13 mouse cellular contexts compared by ENCODE assay signal in genomic region chr12:21125675-21126470, GRCm38 (mm10).
DNase-seq lines count a peak whose midpoint lies in the region; ATAC-seq and TF ChIP-seq lines count a peak whose summit lies in the region.
"Had no signal": no experiment of that assay in that cellular context is flagged by ENCODE, and none has a peak within 500 bp of the region (broad histone marks: within the 10 kb centered on the region; RNA-seq: fewer than 3 reads in every experiment).

No protein-coding gene starts in this region.

- no peaks in the 10 kb centered on the region for H3K36me3 ChIP-seq in intestine, embryonic 14.5 days (ENCODE audit: control insufficient read depth, insufficient read depth, low read length)
- H3K36me3 ChIP-seq in intestine, postnatal 0 days (ENCODE audit: control insufficient read depth, insufficient read depth), result no peaks in the 10 kb centered on the region
- H3K36me3 ChIP-seq in hindbrain, postnatal 0 days (ENCODE audit: insufficient read depth, low read length), result no peaks in the 10 kb centered on the region
- H3K36me3 ChIP-seq: limb, embryonic 15.5 days had no signal

- H3K4me3 ChIP-seq in intestine, embryonic 14.5 days (ENCODE audit: low read depth, low read length), result no peak overlapping the region
- no peak overlapping the region for H3K4me3 ChIP-seq in intestine, postnatal 0 days (ENCODE audit: low read depth, low read length)
- H3K4me3 ChIP-seq in hindbrain, postnatal 0 days (ENCODE audit: low read length), result no peak overlapping the region
- H3K4me3 ChIP-seq: limb, embryonic 15.5 days; myocyte had no signal

- 44% methylated on average over 10 of the region's 10 CpGs for WGBS in intestine, embryonic 14.5 days
- WGBS in intestine, postnatal 0 days, result 55% methylated on average over 10 of the region's 10 CpGs
- WGBS in hindbrain, postnatal 0 days, result 53% methylated on average over 10 of the region's 10 CpGs

- peak; percentile 8 for DNase-seq in cerebellum, adult 11 months
- DNase-seq in cerebellum, postnatal 4 days (ENCODE audit: low spot score in 2 of 2), result no peak
- DNase-seq in intestine, embryonic 14.5 days (ENCODE audit: low spot score), result no peak
- peak; percentile 63 for DNase-seq in brain, adult 2 months (ENCODE audit: low read depth, low spot score)
- DNase-seq in hindbrain, postnatal 0 days (ENCODE audit: low spot score), result no peak
- DNase-seq in ovary, postnatal 36 days (ENCODE audit: low spot score), result no peak
- no peak for DNase-seq in urinary bladder, postnatal 25 days (ENCODE audit: low spot score)
- DNase-seq: kidney, adult 11 months; right cerebral cortex, postnatal 14 days had no signal

- ATAC-seq in intestine, embryonic 14.5 days (replicated peaks; ENCODE audit: low FRiP score, low TSS enrichment, low read depth), result no peak
- no peak for ATAC-seq in intestine, postnatal 0 days
- no peak for ATAC-seq in hindbrain, postnatal 0 days
- ATAC-seq: lung, postnatal 0 days had no signal

- H3K4me2 ChIP-seq in intestine, embryonic 14.5 days (ENCODE audit: low read length), result no peak overlapping the region
- no peak overlapping the region for H3K4me2 ChIP-seq in intestine, postnatal 0 days (replicated peaks; ENCODE audit: low read depth)
- no peak overlapping the region for H3K4me2 ChIP-seq in hindbrain, postnatal 0 days (ENCODE audit: low read depth, low read length)
- H3K4me2 ChIP-seq: limb, embryonic 15.5 days had no signal

- no peaks in the 10 kb centered on the region for H3K27me3 ChIP-seq in intestine, embryonic 14.5 days (replicated peaks; ENCODE audit: control insufficient read depth, insufficient read depth, low read length)
- H3K27me3 ChIP-seq in intestine, postnatal 0 days (replicated peaks; ENCODE audit: control insufficient read depth, insufficient read depth, low read length), result no peaks in the 10 kb centered on the region
- no peaks in the 10 kb centered on the region for H3K27me3 ChIP-seq in hindbrain, postnatal 0 days (ENCODE audit: insufficient read depth, low read length)
- H3K27me3 ChIP-seq: limb, embryonic 15.5 days had no signal

- peaks cover 30% of the 10 kb centered on the region for H3K4me1 ChIP-seq in intestine, embryonic 14.5 days (replicated peaks; ENCODE audit: control insufficient read depth, insufficient read depth, low read length)
- no peaks in the 10 kb centered on the region for H3K4me1 ChIP-seq in intestine, postnatal 0 days (replicated peaks; ENCODE audit: control insufficient read depth, insufficient read depth, low read length)
- H3K4me1 ChIP-seq in hindbrain, postnatal 0 days (ENCODE audit: insufficient read depth, low read length), result peaks cover 6% of the 10 kb centered on the region

- 0 out of 2 replicates have a peak overlapping the region, but pooled peaks have one; percentile 29 for H3K27ac ChIP-seq in intestine, embryonic 14.5 days (ENCODE audit: low read depth)
- H3K27ac ChIP-seq in intestine, postnatal 0 days (ENCODE audit: low read depth, low read length), result no peak overlapping the region
- H3K27ac ChIP-seq in hindbrain, postnatal 0 days, result peak overlapping the region; percentile 48
- H3K27ac ChIP-seq: limb, embryonic 15.5 days had no signal

- no peak for TF ChIP-seq CTCF in intestine, postnatal 0 days (IDR thresholded peaks at IDR 0.05; ENCODE audit: low read depth)
- no peak for TF ChIP-seq CTCF in hindbrain, postnatal 0 days (IDR thresholded peaks at IDR 0.05; ENCODE audit: low read depth)

- H3K9me3 ChIP-seq in intestine, embryonic 14.5 days (ENCODE audit: control insufficient read depth, low read length), result no peaks in the 10 kb centered on the region
- H3K9me3 ChIP-seq in intestine, postnatal 0 days (ENCODE audit: control insufficient read depth), result no peaks in the 10 kb centered on the region
- H3K9me3 ChIP-seq in hindbrain, postnatal 0 days (ENCODE audit: low read length), result no peaks in the 10 kb centered on the region
- H3K9me3 ChIP-seq: limb, embryonic 15.5 days had no signal

- no peak overlapping the region for H3K9ac ChIP-seq in intestine, embryonic 14.5 days (ENCODE audit: low read length)
- H3K9ac ChIP-seq in intestine, postnatal 0 days (ENCODE audit: low read depth, low read length), result no peak overlapping the region; the same call in 1 of the 2 replicates
- peak overlapping the region; percentile 24; the same call in 1 of the 2 replicates for H3K9ac ChIP-seq in hindbrain, postnatal 0 days (replicated peaks; ENCODE audit: low read length)
- H3K9ac ChIP-seq: limb, embryonic 15.5 days had no signal

Comparison
In these comparisons a context has a peak if more than half of its experiments do, and no peak if none do; other contexts are left out.
1. DNase-seq: peak in cerebellum, adult 11 months (single experiment) and brain, adult 2 months (single experiment); none in cerebellum, postnatal 4 days (0 of 2), intestine, embryonic 14.5 days (single experiment), hindbrain, postnatal 0 days (single experiment), ovary, postnatal 36 days (single experiment) and urinary bladder, postnatal 25 days (single experiment).